Mouse (Mus musculus): ENCODE measurements around the gene Rasal3.

DNA sequence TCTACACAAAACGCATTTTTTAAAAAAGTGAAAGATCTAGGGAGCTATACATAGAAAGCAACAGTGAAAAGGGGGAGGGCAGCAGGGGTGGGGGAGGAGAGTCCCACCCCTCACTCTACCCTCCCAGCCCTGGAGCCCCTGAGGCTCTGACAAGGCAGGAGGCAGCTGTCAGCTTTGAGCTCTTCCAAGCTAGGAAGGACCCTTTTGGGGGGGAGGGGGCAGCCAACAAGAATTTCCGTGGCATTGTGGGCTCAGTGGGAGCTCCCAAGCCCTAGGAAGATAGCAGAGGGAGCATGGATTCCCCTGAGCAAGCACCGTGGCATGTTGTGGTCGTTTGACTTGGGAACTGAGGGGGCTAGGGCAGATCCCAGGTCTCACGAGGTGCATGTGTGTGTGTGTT is 49.2 kb downstream of the Rasal3 start:
- TF ChIP-seq CTCF (IDR thresholded peaks at IDR 0.05; ENCODE audit: low read depth): no peak
- no peak for TF ChIP-seq EP300 (IDR thresholded peaks at IDR 0.05; ENCODE audit: low read depth)

Measured in liver, postnatal 0 days (tissue).